Mouse (Mus musculus) hindbrain, postnatal 0 days (tissue): ENCODE results near the gene Pisd. TPM values are rescaled to one million over a fixed set of nuclear protein-coding genes. Genes with fewer than 3 reads are reported as not detected.
A peak's percentile ranks its signal among the peaks of the same experiment; 100 is the strongest.

ENCODE experiments used
- ATAC-seq: fragments of 200-750 bp; cut with Nextera tagmentation; 2 replicates; pipeline ENCODE4 v1.8.0; 2017; ENCODE audit warnings: mild to moderate bottlenecking, moderate TSS enrichment, moderate library complexity
- DNase-seq: peaks from one replicate; pipeline ENCODE4 v3.0.0-alpha.2; 2015; ENCODE audit warnings: low spot score
- H3K27ac ChIP-seq: fragments of 300-500 bp; sonication (generic); 2 replicates; pipeline ENCODE4 v1.5.1; 2014; ENCODE audit warnings: mild to moderate bottlenecking
- H3K27me3 ChIP-seq: fragments of 300-500 bp; sonication (generic); 2 replicates; pipeline ENCODE4 v1.6.1; 2014; ENCODE audit warnings: low read length, mixed read lengths; ENCODE audit not compliant: insufficient read depth
- H3K36me3 ChIP-seq: fragments of 300-500 bp; sonication (generic); 2 replicates; pipeline ENCODE4 v1.6.1; 2014; ENCODE audit warnings: low read length, mixed read lengths; ENCODE audit not compliant: insufficient read depth
- H3K4me1 ChIP-seq: fragments of 300-500 bp; sonication (generic); 2 replicates; pipeline ENCODE4 v1.6.1; 2014; ENCODE audit warnings: antibody characterized with exemption, low read length, mixed read lengths; ENCODE audit not compliant: insufficient read depth
- H3K4me2 ChIP-seq: fragments of 300-500 bp; sonication (generic); 2 replicates; pipeline ENCODE4 v1.6.1; 2014; ENCODE audit warnings: low read depth, mild to moderate bottlenecking, low read length, moderate library complexity, mixed read lengths
- H3K4me3 ChIP-seq: fragments of 300-500 bp; sonication (generic); 2 replicates; pipeline ENCODE4 v1.5.1; 2014; ENCODE audit warnings: low read length
- H3K9ac ChIP-seq: fragments of 300-500 bp; sonication (generic); replicated peaks from 2 replicates; pipeline ENCODE4 v1.6.1; 2014; ENCODE audit warnings: mild to moderate bottlenecking, low read length, moderate library complexity, mixed read lengths
- H3K9me3 ChIP-seq: fragments of 300-500 bp; sonication (generic); 2 replicates; pipeline ENCODE4 v1.6.1; 2016; ENCODE audit warnings: low read length, mixed read lengths
- CTCF ChIP-seq: IDR thresholded peaks from 2 replicates; pipeline ENCODE4 v1.5.1; 2016; ENCODE audit warnings: antibody characterized with exemption, control low read depth, low read depth
- WGBS: fragments of 180-500 bp; shearing (Covaris S2); extraction: QIAGEN DNeasy Blood & Tissue Kit; methylation state at CpG from one replicate; pipeline ENCODE4 v1.1.7; 2014; 5-methylcytosine and 5-hydroxymethylcytosine counted together
- polyA plus RNA-seq: library from polyadenylated mRNA; unstranded; fragments of >200 nt; fragmentation: Nextera tagmentation; extraction: Ambion mirVana; gene quantifications from 2 replicates; pipeline ENCODE4 v1.2.1, GENCODE M21; 2015
- total RNA-seq: library from RNA; depleted of rRNA; stranded (reverse); fragments of >200 nt; gene quantifications from 2 replicates; pipeline ENCODE4 v1.2.3, GENCODE M21; 2014

Pisd gene
- total and polyA plus RNA-seq, 2 experiments from 2014 or later, result 79.2 to 99.7 TPM

DNA sequence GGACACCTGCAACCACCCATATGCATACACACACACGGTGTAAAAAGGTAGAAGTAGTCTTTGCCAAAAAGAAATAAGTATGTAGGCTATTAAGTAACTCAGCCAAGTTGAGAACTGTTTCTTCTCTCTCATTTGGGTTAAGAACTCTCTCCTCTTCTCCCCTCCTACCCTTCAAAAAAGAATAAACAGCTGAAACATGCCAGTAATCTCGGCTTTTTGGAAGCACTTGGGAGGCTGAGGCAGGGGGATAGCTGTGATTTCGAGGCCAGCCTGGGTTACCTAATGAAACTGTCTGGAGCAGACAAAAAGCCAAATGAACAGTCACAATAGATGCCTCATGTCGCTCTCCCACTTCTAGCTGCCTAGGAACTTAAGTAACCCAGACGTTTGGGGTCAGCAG lies 720 bp downstream of the Pisd start:
- DNase-seq (no peak), ATAC-seq (no peak)
- 0 out of 2 replicates have a peak, but pooled peaks cover 4% of the 10 kb centered on the region for H3K36me3 ChIP-seq
- peak overlapping the region; percentile 71; the same call in 1 of the 2 replicates for H3K27ac ChIP-seq
- H3K4me1 ChIP-seq, result no peaks in the 10 kb centered on the region
- H3K4me2 ChIP-seq, result peak overlapping the region; percentile 65
- peak overlapping the region; percentile 77 for H3K4me3 ChIP-seq
- H3K27me3 ChIP-seq, result no peaks in the 10 kb centered on the region
- no peak for TF ChIP-seq CTCF
- WGBS, result 26% methylated on average over 5 of the region's 5 CpGs
- no peaks in the 10 kb centered on the region for H3K9me3 ChIP-seq
- peak overlapping the region; percentile 59 for H3K9ac ChIP-seq

DNA sequence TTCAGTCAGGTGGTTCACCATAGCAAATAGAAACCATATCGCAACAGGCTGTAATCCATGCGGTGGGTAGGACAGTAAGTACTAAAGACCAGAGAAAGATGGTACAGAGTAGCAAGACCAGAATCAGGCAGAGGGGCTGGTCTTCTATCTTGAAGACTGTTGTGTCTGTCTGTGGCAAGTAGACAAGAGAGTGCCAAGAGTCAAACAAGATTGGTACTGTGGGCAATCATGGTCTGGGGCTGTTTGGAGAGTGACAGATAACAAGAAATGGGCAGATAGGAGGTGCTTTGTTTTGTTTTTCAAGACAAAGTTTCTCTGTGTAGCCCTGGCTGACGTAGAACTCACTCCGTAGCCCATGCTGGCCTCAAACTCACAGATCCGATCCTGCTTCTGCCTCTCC lies 3.9 kb downstream of the Pisd start:
- Histone ChIP-seq H3K27ac (no peak overlapping the region), H3K36me3 (no peaks in the 10 kb centered on the region)
- WGBS, result 95% methylated on average over 5 of the region's 5 CpGs

DNA sequence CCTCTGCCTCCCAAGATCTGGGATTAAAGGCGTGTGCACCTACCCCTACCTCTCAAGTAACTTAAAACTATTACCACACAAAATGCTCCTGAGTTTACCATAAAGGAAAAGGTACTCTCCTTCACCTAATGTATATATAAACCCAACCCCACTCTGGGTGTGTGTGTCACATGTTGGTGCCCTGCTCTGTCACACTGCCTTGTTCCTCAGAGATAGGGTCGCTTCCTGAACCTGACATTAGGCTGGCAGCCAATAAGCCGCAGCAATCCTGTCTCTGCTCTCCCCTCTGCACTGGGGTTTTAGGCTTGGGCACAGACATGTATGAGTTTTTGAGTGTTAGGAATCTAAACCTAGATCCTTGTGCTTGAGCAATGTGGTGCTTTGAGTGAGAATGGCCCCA lies 7.3 kb downstream of the Pisd start:
- no peaks in the 10 kb centered on the region for H3K9me3 ChIP-seq
- no peak for ATAC-seq
- 89% methylated on average over 3 of the region's 3 CpGs for WGBS

More for the DNA sequence above, 3.9 kb downstream of the Pisd start:
- Histone ChIP-seq H3K9ac (no peak overlapping the region), H3K4me3 (no peak overlapping the region), H3K4me1 (no peaks in the 10 kb centered on the region), H3K27me3 (no peaks in the 10 kb centered on the region), H3K9me3 (no peaks in the 10 kb centered on the region), H3K4me2 (no peak overlapping the region)
- no peak for TF ChIP-seq CTCF
- DNase-seq, result no peak
- ATAC-seq, result no peak

DNA sequence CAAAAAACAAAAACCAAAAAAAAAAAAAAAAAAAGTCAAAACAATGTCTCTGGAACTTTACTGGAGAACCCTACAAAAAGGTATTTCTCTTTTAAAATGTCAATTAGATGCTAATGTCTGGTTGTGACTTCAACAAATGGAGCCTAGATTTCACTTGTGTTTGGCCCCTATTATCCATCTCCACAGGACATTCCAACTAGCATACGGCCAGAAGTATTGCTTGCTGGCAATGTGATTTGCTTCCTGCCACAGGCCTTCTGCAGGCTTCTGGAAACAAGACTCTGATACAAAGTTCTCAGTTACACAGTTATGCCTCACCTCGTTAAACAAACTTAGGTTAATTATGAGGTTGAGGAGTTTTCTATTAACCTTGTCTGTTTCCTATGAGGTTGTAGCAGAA lies 13.1 kb downstream of the Pisd start:
- Histone ChIP-seq H3K4me2 (no peak overlapping the region), H3K9me3 (no peaks in the 10 kb centered on the region), H3K4me3 (no peak overlapping the region), H3K27me3 (no peaks in the 10 kb centered on the region), H3K9ac (no peak overlapping the region), H3K4me1 (no peaks in the 10 kb centered on the region), H3K36me3 (no peaks in the 10 kb centered on the region; the same call in 1 of the 2 replicates), H3K27ac (no peak overlapping the region)
- no peak for ATAC-seq
- TF ChIP-seq CTCF, result no peak
- DNase-seq, result no peak
- WGBS, result 72% methylated on average over 2 of the region's 2 CpGs

More for the DNA sequence above, 7.3 kb downstream of the Pisd start:
- no peaks in the 10 kb centered on the region for H3K27me3 ChIP-seq
- no peak for TF ChIP-seq CTCF
- H3K27ac ChIP-seq, result no peak overlapping the region
- no peaks in the 10 kb centered on the region for H3K36me3 ChIP-seq
- H3K4me3 ChIP-seq, result no peak overlapping the region
- H3K4me1 ChIP-seq, result no peaks in the 10 kb centered on the region
- no peak overlapping the region for H3K9ac ChIP-seq
- no peak for DNase-seq
- no peak overlapping the region for H3K4me2 ChIP-seq

GRCm38 (mm10) chr5:32767636-32768373 lies 17.6 kb downstream of the Pisd start:
- no peaks in the 10 kb centered on the region for H3K9me3 ChIP-seq
- WGBS, result 91% methylated on average over 4 of the region's 4 CpGs
- no peaks in the 10 kb centered on the region for H3K4me1 ChIP-seq
- DNase-seq (no peak), ATAC-seq (no peak)
- no peak overlapping the region for H3K27ac ChIP-seq
- H3K36me3 ChIP-seq, result peaks cover 10% of the 10 kb centered on the region; the same call in 1 of the 2 replicates
- H3K4me2 ChIP-seq, result no peak overlapping the region
- TF ChIP-seq CTCF, result no peak
- no peaks in the 10 kb centered on the region for H3K27me3 ChIP-seq
- no peak overlapping the region for H3K9ac ChIP-seq
- H3K4me3 ChIP-seq, result no peak overlapping the region

DNA sequence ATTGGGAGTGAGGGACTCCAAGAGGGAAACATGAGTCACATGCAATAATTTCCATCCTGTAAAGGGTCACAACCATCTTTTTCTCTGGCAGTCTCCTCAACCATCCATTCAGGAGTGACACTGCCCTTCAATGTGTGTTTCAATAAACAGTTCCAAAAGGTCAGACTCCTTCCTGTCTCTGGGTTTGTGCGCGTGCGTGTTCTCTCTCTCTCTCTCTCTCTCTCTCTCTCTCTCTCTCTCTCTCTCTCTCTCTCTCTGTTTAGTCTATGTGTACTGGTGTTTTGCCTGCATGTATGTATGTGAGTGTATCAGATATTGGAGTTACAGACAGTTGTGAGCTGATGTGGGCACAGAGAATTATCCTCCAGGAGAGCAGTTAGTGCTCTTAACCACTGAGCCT lies 18.4 kb downstream of the Pisd start:
- WGBS, result 94% methylated on average over 3 of the region's 3 CpGs
- no peak for TF ChIP-seq CTCF
- Histone ChIP-seq H3K36me3 (peaks cover 10% of the 10 kb centered on the region; the same call in 1 of the 2 replicates), H3K27ac (no peak overlapping the region), H3K4me2 (no peak overlapping the region), H3K4me1 (no peaks in the 10 kb centered on the region), H3K4me3 (no peak overlapping the region), H3K9me3 (no peaks in the 10 kb centered on the region), H3K9ac (no peak overlapping the region), H3K27me3 (no peaks in the 10 kb centered on the region)
- DNase-seq (no peak), ATAC-seq (no peak)

GRCm38 (mm10) chr5:32761566-32762140 lies 23.8 kb downstream of the Pisd start:
- H3K9me3 ChIP-seq, result no peaks in the 10 kb centered on the region
- TF ChIP-seq CTCF, result no peak
- no peak for ATAC-seq
- H3K4me1 ChIP-seq, result no peaks in the 10 kb centered on the region
- H3K27ac ChIP-seq, result no peak overlapping the region
- H3K27me3 ChIP-seq, result no peaks in the 10 kb centered on the region
- H3K4me2 ChIP-seq, result no peak overlapping the region
- no peak overlapping the region for H3K9ac ChIP-seq
- peaks cover 10% of the 10 kb centered on the region; the same call in 1 of the 2 replicates for H3K36me3 ChIP-seq
- DNase-seq, result no peak
- 86% methylated on average over 5 of the region's 5 CpGs for WGBS
- no peak overlapping the region for H3K4me3 ChIP-seq
